Mouse (Mus musculus) liver, adult 2 months (tissue): ENCODE results near the gene Pdlim4.

Experiments
- CTCF ChIP-seq: fragments of 200-500 bp; IDR thresholded peaks from 2 replicates; pipeline ENCODE4 v1.5.1; 2011; ENCODE audit warnings: low read depth, low read length, control low read depth
- POLR2A ChIP-seq: fragments of 200-500 bp; IDR thresholded peaks from 2 replicates; pipeline ENCODE4 v1.6.1; 2011; ENCODE audit warnings: low read length, control low read depth; ENCODE audit not compliant: insufficient read depth; ENCODE audit errors: extremely low read depth

DNA sequence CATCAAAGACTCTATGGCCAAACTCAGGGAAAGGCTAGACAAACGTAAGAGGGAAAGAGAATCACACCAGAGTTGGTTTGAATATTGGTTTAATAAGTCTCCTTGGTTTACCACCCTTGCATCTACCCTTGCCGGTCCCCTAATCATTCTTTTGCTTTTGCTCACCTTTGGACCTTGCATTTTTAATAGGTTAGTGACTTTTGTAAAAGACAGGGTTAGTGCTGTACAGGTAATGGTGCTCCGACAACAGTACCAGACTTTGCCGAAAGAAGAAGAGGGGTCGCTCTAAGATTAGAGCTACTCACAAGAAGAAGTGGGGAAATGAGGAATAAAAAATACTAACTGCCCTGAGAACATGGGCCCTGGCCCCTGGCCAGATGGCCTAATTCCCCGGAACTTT lies 28.1 kb downstream of the Pdlim4 start:
- TF ChIP-seq CTCF, result no peak
- no peak for TF ChIP-seq POLR2A
